ENCODE assay signal across 8 mouse cellular contexts in genomic region chr7:120843037-120843621, GRCm38 (mm10). TPM values are rescaled to one million over a fixed set of nuclear protein-coding genes. Genes with fewer than 3 reads are reported as not detected.
DNase-seq lines count a peak whose midpoint lies in the region; ATAC-seq and TF ChIP-seq lines count a peak whose summit lies in the region.

No protein-coding gene starts in this region.

- peak overlapping the region; percentile 89 for H3K27ac ChIP-seq in bone marrow, adult 2 months (ENCODE audit: control insufficient read depth, insufficient read depth, low read depth, low read length, poor library complexity)
- H3K27ac ChIP-seq in embryonic facial prominence, embryonic 15.5 days (replicated peaks): peak overlapping the region; percentile 99
- H3K27ac ChIP-seq in kidney, embryonic 14.5 days (ENCODE audit: low read depth, low read length): peak overlapping the region; percentile 90
- H3K27ac ChIP-seq in limb, embryonic 15.5 days: peak overlapping the region; percentile 99
- peak overlapping the region; percentile 96 for H3K27ac ChIP-seq in midbrain, postnatal 0 days (ENCODE audit: low read depth, low read length)

- TF ChIP-seq POLR2A in bone marrow, adult 2 months (IDR thresholded peaks at IDR 0.05; ENCODE audit: borderline replicate concordance, control insufficient read depth, low read depth, low read length): peak; percentile 24; the same call in 1 of the 2 replicates

- TF ChIP-seq CTCF in bone marrow, adult 2 months (IDR thresholded peaks at IDR 0.05; ENCODE audit: control insufficient read depth, insufficient read depth, low read length): no peak
- TF ChIP-seq CTCF in midbrain, postnatal 0 days (IDR thresholded peaks at IDR 0.05): no peak

- peak overlapping the region; percentile 84 for H3K9ac ChIP-seq in embryonic facial prominence, embryonic 15.5 days
- H3K9ac ChIP-seq in kidney, embryonic 14.5 days (ENCODE audit: low read depth, low read length): peak overlapping the region; percentile 89
- peak overlapping the region; percentile 86 for H3K9ac ChIP-seq in limb, embryonic 15.5 days
- peak overlapping the region; percentile 95 for H3K9ac ChIP-seq in midbrain, postnatal 0 days (replicated peaks; ENCODE audit: low read length, poor library complexity, severe bottlenecking)

- H3K4me2 ChIP-seq in embryonic facial prominence, embryonic 15.5 days (replicated peaks): peak overlapping the region; percentile 75
- H3K4me2 ChIP-seq in kidney, embryonic 14.5 days (replicated peaks; ENCODE audit: low read depth, low read length): peak overlapping the region; percentile 93
- H3K4me2 ChIP-seq in limb, embryonic 15.5 days: peak overlapping the region; percentile 74
- peak overlapping the region; percentile 76 for H3K4me2 ChIP-seq in midbrain, postnatal 0 days (ENCODE audit: low read depth, low read length, poor library complexity, severe bottlenecking)

- peak; percentile 80 for DNase-seq in 416B (ENCODE audit: low read depth)
- DNase-seq in heart, adult 9 months (ENCODE audit: low spot score in 2 of 2): peak; percentile 87 to 91
- peak; percentile 92 for DNase-seq in midbrain, postnatal 0 days (ENCODE audit: low spot score)
- peak; percentile 82 to 90 for DNase-seq in spleen, postnatal 4 days (ENCODE audit: low spot score in 2 of 2)

- peaks cover 2% of the 10 kb centered on the region; the same call in 1 of the 2 replicates for H3K4me1 ChIP-seq in bone marrow, adult 2 months (ENCODE audit: control insufficient read depth, insufficient read depth, low read length)
- peaks cover 30% of the 10 kb centered on the region for H3K4me1 ChIP-seq in embryonic facial prominence, embryonic 15.5 days
- peaks cover 10% of the 10 kb centered on the region; the same call in 1 of the 2 replicates for H3K4me1 ChIP-seq in kidney, embryonic 14.5 days (ENCODE audit: control insufficient read depth, insufficient read depth, low read length)
- peaks cover 22% of the 10 kb centered on the region for H3K4me1 ChIP-seq in limb, embryonic 15.5 days
- H3K4me1 ChIP-seq in midbrain, postnatal 0 days (ENCODE audit: insufficient read depth, low read length): peaks cover 5% of the 10 kb centered on the region; the same call in 1 of the 2 replicates

- no peaks in the 10 kb centered on the region for H3K9me3 ChIP-seq in embryonic facial prominence, embryonic 15.5 days (replicated peaks)
- H3K9me3 ChIP-seq in kidney, embryonic 14.5 days (ENCODE audit: control insufficient read depth, low read length): no peaks in the 10 kb centered on the region
- H3K9me3 ChIP-seq in limb, embryonic 15.5 days: no peaks in the 10 kb centered on the region
- no peaks in the 10 kb centered on the region for H3K9me3 ChIP-seq in midbrain, postnatal 0 days (ENCODE audit: low read length)

- H3K36me3 ChIP-seq in embryonic facial prominence, embryonic 15.5 days: 0 out of 2 replicates have a peak, but pooled peaks cover 10% of the 10 kb centered on the region
- no peaks in the 10 kb centered on the region for H3K36me3 ChIP-seq in kidney, embryonic 14.5 days (ENCODE audit: control insufficient read depth, insufficient read depth, low read length)
- H3K36me3 ChIP-seq in limb, embryonic 15.5 days: peaks cover 13% of the 10 kb centered on the region
- H3K36me3 ChIP-seq in midbrain, postnatal 0 days (ENCODE audit: insufficient read depth, low read length): no peaks in the 10 kb centered on the region

- H3K27me3 ChIP-seq in embryonic facial prominence, embryonic 15.5 days: no peaks in the 10 kb centered on the region
- H3K27me3 ChIP-seq in kidney, embryonic 14.5 days (ENCODE audit: control insufficient read depth, insufficient read depth, low read length): no peaks in the 10 kb centered on the region
- no peaks in the 10 kb centered on the region for H3K27me3 ChIP-seq in limb, embryonic 15.5 days
- H3K27me3 ChIP-seq in midbrain, postnatal 0 days (ENCODE audit: insufficient read depth, low read length): no peaks in the 10 kb centered on the region

- peak; percentile 77 for ATAC-seq in embryonic facial prominence, embryonic 15.5 days (ENCODE audit: insufficient number of reproducible peaks, low FRiP score, low TSS enrichment, low read depth)
- ATAC-seq in kidney, embryonic 14.5 days (ENCODE audit: low FRiP score, low TSS enrichment): peak; percentile 70
- peak; percentile 77 for ATAC-seq in limb, embryonic 15.5 days (ENCODE audit: insufficient number of reproducible peaks, low FRiP score, low TSS enrichment, low read depth)
- peak; percentile 87 for ATAC-seq in midbrain, postnatal 0 days (ENCODE audit: low FRiP score)

- WGBS in bone marrow, adult 2 months: under 1% methylated on average over 40 of the region's 40 CpGs
- under 1% methylated on average over 38 of the region's 40 CpGs for WGBS in embryonic facial prominence, embryonic 15.5 days
- under 1% methylated on average over 39 of the region's 40 CpGs for WGBS in kidney, embryonic 14.5 days
- WGBS in limb, embryonic 15.5 days: under 1% methylated on average over 40 of the region's 40 CpGs
- WGBS in midbrain, postnatal 0 days: under 1% methylated on average over 40 of the region's 40 CpGs

- peak overlapping the region; percentile 81 for H3K4me3 ChIP-seq in bone marrow, adult 2 months (replicated peaks; ENCODE audit: control insufficient read depth, low read depth, low read length)
- H3K4me3 ChIP-seq in embryonic facial prominence, embryonic 15.5 days (replicated peaks): peak overlapping the region; percentile 84
- H3K4me3 ChIP-seq in kidney, embryonic 14.5 days (ENCODE audit: low read length): peak overlapping the region; percentile 78
- H3K4me3 ChIP-seq in limb, embryonic 15.5 days: peak overlapping the region; percentile 83
- peak overlapping the region; percentile 87 for H3K4me3 ChIP-seq in midbrain, postnatal 0 days (ENCODE audit: low read depth, low read length)

RNA-seq across cellular contexts. Expression of gene Eef2k, which starts 0.5 kb away (rescaled TPM):
- 39.2 and 39.8 TPM in 2 replicates for polyA plus RNA-seq in bone marrow, adult 2 months (2011; ENCODE audit: insufficient read depth, insufficient read length, low replicate concordance, missing spikeins)
- polyA plus RNA-seq in embryonic facial prominence, embryonic 15.5 days (2015; fragmentation: Nextera tagmentation; extraction: Ambion mirVana): 65.2 and 75.4 TPM in 2 replicates
- polyA plus RNA-seq in kidney, embryonic 14.5 days (2014; fragmentation: Nextera tagmentation; extraction: Ambion mirVana): 7.3 and 8.6 TPM in 2 replicates
- polyA plus RNA-seq in limb, embryonic 15.5 days (2015; fragmentation: Nextera tagmentation; extraction: Ambion mirVana): 83.7 and 87.9 TPM in 2 replicates
- total RNA-seq in midbrain, postnatal 0 days (2014; rRNA removed): 29.4 and 42.0 TPM in 2 replicates
- 30.7 and 31.1 TPM in 2 replicates for polyA plus RNA-seq in midbrain, postnatal 0 days (2015; fragmentation: Nextera tagmentation; extraction: Ambion mirVana)

RNA-seq across cellular contexts. Expression of gene Gm5737, which starts 31.0 kb away (rescaled TPM):
- not detected in 2 replicates for polyA plus RNA-seq in bone marrow, adult 2 months (2011; ENCODE audit: insufficient read depth, insufficient read length, low replicate concordance, missing spikeins)
- not detected in 2 replicates for polyA plus RNA-seq in embryonic facial prominence, embryonic 15.5 days (2015; fragmentation: Nextera tagmentation; extraction: Ambion mirVana)
- polyA plus RNA-seq in kidney, embryonic 14.5 days (2014; fragmentation: Nextera tagmentation; extraction: Ambion mirVana): not detected in 2 replicates
- not detected in 2 replicates for polyA plus RNA-seq in limb, embryonic 15.5 days (2015; fragmentation: Nextera tagmentation; extraction: Ambion mirVana)
- total RNA-seq in midbrain, postnatal 0 days (2014; rRNA removed): not detected in 2 replicates
- 0.22 TPM in 1 of 2 replicates, not detected in the other for polyA plus RNA-seq in midbrain, postnatal 0 days (2015; fragmentation: Nextera tagmentation; extraction: Ambion mirVana)

Comparison
In these comparisons a context has a peak if more than half of its experiments do, and no peak if none do; other contexts are left out.
1. Peak in every context shown above with its lines: DNase-seq, ATAC-seq, H3K4me3 ChIP-seq and H3K27ac ChIP-seq.